In the genomic region with DNA sequence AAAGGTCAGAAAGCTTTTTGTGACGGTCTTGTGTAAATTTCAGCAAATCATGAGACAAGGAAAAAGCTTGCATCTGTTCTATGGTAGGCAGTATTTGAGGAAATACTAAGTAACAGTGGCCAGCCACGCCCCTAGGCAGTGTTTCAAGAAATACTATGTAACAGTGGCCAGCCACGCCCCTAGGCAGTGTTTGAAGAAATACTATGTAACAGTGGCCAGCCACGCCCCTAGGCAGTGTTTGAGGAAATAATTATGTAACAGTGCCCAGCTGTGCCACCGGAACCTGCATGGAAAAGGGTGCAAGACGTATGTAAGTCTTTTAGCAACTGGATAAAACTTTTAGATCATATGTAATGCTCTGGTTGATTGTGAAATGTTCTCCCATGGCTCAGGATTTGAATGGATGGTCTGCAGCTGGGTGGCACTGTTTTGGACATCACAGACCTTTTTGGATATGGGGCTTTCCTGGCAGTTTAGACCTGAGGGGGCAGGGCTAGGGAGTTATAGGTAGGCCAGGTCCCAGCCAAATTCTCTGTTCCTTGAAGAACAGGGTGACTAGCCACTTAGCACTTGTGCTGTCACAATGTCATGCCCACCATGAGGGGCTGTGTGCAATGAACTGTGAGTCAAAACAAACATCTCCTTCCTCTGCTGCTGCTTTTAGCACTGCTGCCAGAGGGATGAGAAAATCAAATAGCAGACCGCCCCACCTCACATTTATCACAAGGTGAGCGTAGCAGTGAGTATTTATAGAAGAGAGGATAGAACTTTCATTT, we compare ENCODE assay signal across 10 mouse cellular contexts. TPM values are rescaled to one million over a fixed set of nuclear protein-coding genes. Genes with fewer than 3 reads are reported as not detected.
DNase-seq lines count a peak whose midpoint lies in the region; ATAC-seq and TF ChIP-seq lines count a peak whose summit lies in the region.
"Had no signal": no experiment of that assay in that cellular context is flagged by ENCODE, and none has a peak within 500 bp of the region (broad histone marks: within the 10 kb centered on the region; RNA-seq: fewer than 3 reads in every experiment).

No protein-coding gene starts in this region.

- H3K4me3 ChIP-seq in liver, embryonic 11.5 days (ENCODE audit: low read depth, low read length), result no peak overlapping the region
- H3K4me3 ChIP-seq in liver, postnatal 0 days (ENCODE audit: low read depth, low read length), result no peak overlapping the region
- H3K4me3 ChIP-seq: gastrocnemius, adult 2 months; midbrain, embryonic 12.5 days had no signal

- H3K27me3 ChIP-seq in liver, embryonic 11.5 days (replicated peaks; ENCODE audit: control insufficient read depth, insufficient read depth, low read length), result no peaks in the 10 kb centered on the region
- no peaks in the 10 kb centered on the region for H3K27me3 ChIP-seq in liver, postnatal 0 days (ENCODE audit: insufficient read depth, low read length)
- H3K27me3 ChIP-seq: midbrain, embryonic 12.5 days had no signal

- H3K4me2 ChIP-seq in liver, embryonic 11.5 days, result no peak overlapping the region
- peak overlapping the region; percentile 7; the same call in 1 of the 2 replicates for H3K4me2 ChIP-seq in liver, postnatal 0 days (ENCODE audit: low read depth, low read length)
- H3K4me2 ChIP-seq: midbrain, embryonic 12.5 days had no signal

- no peak overlapping the region for H3K27ac ChIP-seq in liver, embryonic 11.5 days (ENCODE audit: low read depth, low read length)
- no peak overlapping the region for H3K27ac ChIP-seq in liver, postnatal 0 days (ENCODE audit: low read depth)
- H3K27ac ChIP-seq: gastrocnemius, adult 2 months; midbrain, embryonic 12.5 days had no signal

- DNase-seq in liver, result peak; percentile 49
- DNase-seq in liver, embryonic 11.5 days (ENCODE audit: low spot score), result no peak
- peak; percentile 58 for DNase-seq in c-Kit-positive CD71-negative TER-119-negative erythroid progenitor cells, embryonic 14.5 days (ENCODE audit: low read depth)
- peak; percentile 58 for DNase-seq in liver, postnatal 0 days
- peak; percentile 51 to 70 for DNase-seq in spleen, postnatal 36 days (ENCODE audit: low spot score in 2 of 2)
- no peak for DNase-seq in left cerebral cortex, adult 9 months (ENCODE audit: low spot score in 2 of 2)
- DNase-seq in yolk sac, embryonic 10.5 days (ENCODE audit: low spot score), result no peak
- DNase-seq in ovary, postnatal 36 days (ENCODE audit: low spot score), result no peak
- DNase-seq: gastrocnemius, adult 2 months had no signal

- TF ChIP-seq EP300 in liver, postnatal 0 days (IDR thresholded peaks at IDR 0.05; ENCODE audit: low read depth), result no peak

- H3K36me3 ChIP-seq in liver, embryonic 11.5 days (ENCODE audit: control insufficient read depth, insufficient read depth, low read length), result no peaks in the 10 kb centered on the region
- H3K36me3 ChIP-seq in liver, postnatal 0 days (replicated peaks; ENCODE audit: insufficient read depth, low read length), result no peaks in the 10 kb centered on the region

- peak; percentile 14; the same call in 1 of the 2 replicates for TF ChIP-seq CTCF in liver, postnatal 0 days (IDR thresholded peaks at IDR 0.05; ENCODE audit: low read depth)

- H3K4me1 ChIP-seq in liver, embryonic 11.5 days (replicated peaks; ENCODE audit: control insufficient read depth, insufficient read depth, low read length), result no peaks in the 10 kb centered on the region
- 0 out of 2 replicates have a peak, but pooled peaks cover 6% of the 10 kb centered on the region for H3K4me1 ChIP-seq in liver, postnatal 0 days (ENCODE audit: insufficient read depth)
- H3K4me1 ChIP-seq: midbrain, embryonic 12.5 days had no signal

- H3K9ac ChIP-seq in liver, embryonic 11.5 days (ENCODE audit: low read depth, low read length), result no peak overlapping the region
- no peak overlapping the region for H3K9ac ChIP-seq in liver, postnatal 0 days (replicated peaks)
- H3K9ac ChIP-seq: midbrain, embryonic 12.5 days had no signal

- ATAC-seq in liver, embryonic 11.5 days (replicated peaks; ENCODE audit: low FRiP score), result no peak; the same call in 1 of the 2 replicates
- peak; percentile 82 for ATAC-seq in liver, postnatal 0 days

- no peaks in the 10 kb centered on the region for H3K9me3 ChIP-seq in liver, embryonic 11.5 days (ENCODE audit: control insufficient read depth, low read length)
- H3K9me3 ChIP-seq in liver, postnatal 0 days (ENCODE audit: low read length), result no peaks in the 10 kb centered on the region
- H3K9me3 ChIP-seq: midbrain, embryonic 12.5 days had no signal

- 74% methylated on average over 8 of the region's 8 CpGs for WGBS in liver, embryonic 11.5 days
- WGBS in liver, postnatal 0 days (ENCODE audit: insufficient replicate concordance), result 40% methylated on average over 8 of the region's 8 CpGs

RNA-seq across cellular contexts. Expression of a gene that starts 56.5 kb away (rescaled TPM):
- 5.6 and 6.7 TPM in 2 replicates for polyA plus RNA-seq in liver, embryonic 11.5 days (2014; fragmentation: Nextera tagmentation; extraction: Ambion mirVana)
- polyA plus RNA-seq in liver, postnatal 0 days (2015; fragmentation: Nextera tagmentation; extraction: Ambion mirVana), result 1.6 and 1.9 TPM in 2 replicates

Comparison
In these comparisons a context has a peak if more than half of its experiments do, and no peak if none do; other contexts are left out.
1. DNase-seq: peak in liver (single experiment), c-Kit-positive CD71-negative TER-119-negative erythroid progenitor cells, embryonic 14.5 days (single experiment), liver, postnatal 0 days (single experiment) and spleen, postnatal 36 days (2 of 2); none in liver, embryonic 11.5 days (single experiment), left cerebral cortex, adult 9 months (0 of 2), yolk sac, embryonic 10.5 days (single experiment) and ovary, postnatal 36 days (single experiment).